Mouse (Mus musculus) midbrain, embryonic 12.5 days (tissue): ENCODE measurements at regions not wholly inside any gene's neighbourhood (a gene's known extent, or its start where the extent isn't known, plus 50 kb on each side); places are given as distances from the start of the nearest gene placed in this dataset.

Experiments
- ATAC-seq: fragments of 200-750 bp; cut with Nextera tagmentation; 2 replicates; pipeline ENCODE4 v1.8.0; 2017; ENCODE audit warnings: low read depth, moderate TSS enrichment, moderate library complexity; ENCODE audit not compliant: low FRiP score
- H3K27ac ChIP-seq: fragments of 300-500 bp; sonication (generic); replicated peaks from 2 replicates; pipeline ENCODE4 v1.5.1; 2016; ENCODE audit warnings: mild to moderate bottlenecking
- H3K27me3 ChIP-seq: fragments of 300-500 bp; sonication (generic); 2 replicates; pipeline ENCODE4 v1.6.1; 2016; ENCODE audit warnings: mild to moderate bottlenecking
- H3K36me3 ChIP-seq: fragments of 300-500 bp; sonication (generic); 2 replicates; pipeline ENCODE4 v1.6.1; 2016
- H3K4me1 ChIP-seq: fragments of 300-500 bp; sonication (generic); 2 replicates; pipeline ENCODE4 v1.6.1; 2016
- H3K4me2 ChIP-seq: fragments of 300-500 bp; sonication (generic); replicated peaks from 2 replicates; pipeline ENCODE4 v1.6.1; 2016; ENCODE audit warnings: mild to moderate bottlenecking, moderate library complexity
- H3K4me3 ChIP-seq: fragments of 300-500 bp; sonication (generic); 2 replicates; pipeline ENCODE4 v1.5.1; 2016; ENCODE audit warnings: mild to moderate bottlenecking
- H3K9ac ChIP-seq: fragments of 300-500 bp; sonication (generic); replicated peaks from 2 replicates; pipeline ENCODE4 v1.6.1; 2016; ENCODE audit warnings: mild to moderate bottlenecking, moderate library complexity
- H3K9me3 ChIP-seq: fragments of 300-500 bp; sonication (generic); 2 replicates; pipeline ENCODE4 v1.6.1; 2016; ENCODE audit warnings: mild to moderate bottlenecking
- WGBS: fragments of 180-500 bp; shearing (Covaris S2); methylation state at CpG from one replicate; pipeline ENCODE4 v1.1.7; 2016; 5-methylcytosine and 5-hydroxymethylcytosine counted together

- WGBS = 75% methylated on average over 1 of the region's 1 CpGs
- Histone ChIP-seq H3K36me3 (no peaks in the 10 kb centered on the region), H3K4me3 (no peak overlapping the region), H3K4me1 (no peaks in the 10 kb centered on the region), H3K27me3 (no peaks in the 10 kb centered on the region), H3K27ac (no peak overlapping the region), H3K9me3 (no peaks in the 10 kb centered on the region), H3K4me2 (no peak overlapping the region), H3K9ac (no peak overlapping the region)
- no peak for ATAC-seq
Observed at GRCm38 (mm10) chr12:36748345-36748744, 360.0 kb upstream of the Meox2 start.

GRCm38 (mm10) chr12:36765315-36766058 lies 342.9 kb upstream of the Meox2 start:
- Histone ChIP-seq H3K4me3 (no peak overlapping the region), H3K9me3 (no peaks in the 10 kb centered on the region), H3K4me2 (no peak overlapping the region), H3K27me3 (no peaks in the 10 kb centered on the region), H3K4me1 (no peaks in the 10 kb centered on the region), H3K9ac (no peak overlapping the region), H3K36me3 (no peaks in the 10 kb centered on the region), H3K27ac (no peak overlapping the region)
- 84% methylated on average over 4 of the region's 4 CpGs for WGBS
- no peak for ATAC-seq

DNA sequence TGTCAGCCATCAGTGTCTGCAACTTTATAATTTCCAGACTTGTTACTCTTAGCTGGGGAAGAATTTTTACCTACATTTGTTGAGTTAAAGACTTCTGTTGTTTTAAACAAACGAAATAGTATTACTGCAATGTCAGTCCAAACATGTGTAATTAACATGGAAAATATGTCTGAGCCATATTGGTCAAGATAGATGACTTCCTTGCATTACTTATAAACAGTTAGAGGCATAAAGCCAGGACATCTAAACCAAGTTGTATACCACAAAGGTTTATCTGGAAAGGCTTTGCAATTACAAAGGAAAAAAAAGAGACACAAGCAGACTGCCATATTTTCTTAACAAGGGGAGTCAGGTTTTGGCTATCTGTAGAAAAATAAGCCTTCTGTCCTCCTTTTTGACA lies 342.2 kb upstream of the Meox2 start:
- Histone ChIP-seq H3K4me3 (no peak overlapping the region), H3K27ac (no peak overlapping the region), H3K9ac (no peak overlapping the region), H3K36me3 (no peaks in the 10 kb centered on the region), H3K4me2 (no peak overlapping the region), H3K4me1 (no peaks in the 10 kb centered on the region), H3K27me3 (no peaks in the 10 kb centered on the region), H3K9me3 (no peaks in the 10 kb centered on the region)
- 70% methylated on average over 1 of the region's 1 CpGs for WGBS
- no peak for ATAC-seq

- Histone ChIP-seq H3K4me1 (no peaks in the 10 kb centered on the region), H3K4me2 (no peak overlapping the region), H3K4me3 (no peak overlapping the region), H3K27me3 (no peaks in the 10 kb centered on the region), H3K27ac (no peak overlapping the region), H3K36me3 (no peaks in the 10 kb centered on the region), H3K9ac (no peak overlapping the region), H3K9me3 (no peaks in the 10 kb centered on the region)
- WGBS = 83% methylated on average over 7 of the region's 7 CpGs
- no peak for ATAC-seq
Observed at GRCm38 (mm10) chr12:36780761-36781160, 327.6 kb upstream of the Meox2 start.

DNA sequence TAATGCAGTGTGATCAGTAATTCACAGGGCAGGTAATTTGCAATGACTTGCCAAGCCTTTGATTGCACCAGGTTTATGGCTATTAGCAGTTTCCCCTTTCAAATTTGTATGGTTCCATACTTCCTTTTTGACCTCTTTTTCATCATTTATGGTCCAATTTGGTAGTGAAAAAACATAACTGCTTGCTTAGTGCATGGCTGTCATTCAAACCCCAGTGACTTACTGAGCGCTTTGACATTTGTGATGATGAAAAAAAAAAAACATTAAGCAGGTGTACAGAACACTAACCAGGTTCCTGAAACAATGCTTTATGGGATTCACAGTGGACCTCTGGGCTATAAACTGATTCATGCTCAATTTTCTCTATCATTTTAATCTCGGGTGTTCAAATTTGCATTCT lies 317.5 kb upstream of the Meox2 start:
- H3K4me2 ChIP-seq = no peak overlapping the region
- H3K27ac ChIP-seq = no peak overlapping the region
- ATAC-seq = no peak
- no peak overlapping the region for H3K4me3 ChIP-seq
- H3K36me3 ChIP-seq = no peaks in the 10 kb centered on the region
- no peak overlapping the region for H3K9ac ChIP-seq
- H3K9me3 ChIP-seq = no peaks in the 10 kb centered on the region
- H3K27me3 ChIP-seq = no peaks in the 10 kb centered on the region
- 88% methylated on average over 2 of the region's 2 CpGs for WGBS
- no peaks in the 10 kb centered on the region for H3K4me1 ChIP-seq

DNA sequence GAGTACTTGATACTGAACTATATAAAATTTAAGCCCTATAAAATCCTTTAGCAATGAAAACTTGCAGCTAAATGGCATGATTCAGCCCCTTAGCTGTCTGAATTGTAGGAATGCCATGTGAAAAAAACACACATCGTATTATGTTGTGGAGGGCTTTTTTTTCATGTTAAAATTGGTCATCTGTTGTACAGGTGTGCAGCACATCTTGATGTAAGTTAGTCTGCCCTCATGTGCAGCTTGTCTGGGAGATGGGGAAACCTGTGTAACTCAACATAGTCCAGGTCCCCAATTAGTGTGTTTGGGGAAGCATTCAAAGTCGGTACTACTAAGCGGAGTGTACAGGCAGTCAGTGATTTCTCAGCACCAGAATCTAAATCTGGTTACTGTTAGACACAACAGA lies 316.9 kb upstream of the Meox2 start:
- Histone ChIP-seq H3K4me1 (no peaks in the 10 kb centered on the region), H3K9ac (no peak overlapping the region), H3K27ac (no peak overlapping the region), H3K4me2 (no peak overlapping the region), H3K36me3 (no peaks in the 10 kb centered on the region), H3K27me3 (no peaks in the 10 kb centered on the region), H3K4me3 (no peak overlapping the region), H3K9me3 (no peaks in the 10 kb centered on the region)
- ATAC-seq = no peak
- WGBS = 96% methylated on average over 3 of the region's 3 CpGs

DNA sequence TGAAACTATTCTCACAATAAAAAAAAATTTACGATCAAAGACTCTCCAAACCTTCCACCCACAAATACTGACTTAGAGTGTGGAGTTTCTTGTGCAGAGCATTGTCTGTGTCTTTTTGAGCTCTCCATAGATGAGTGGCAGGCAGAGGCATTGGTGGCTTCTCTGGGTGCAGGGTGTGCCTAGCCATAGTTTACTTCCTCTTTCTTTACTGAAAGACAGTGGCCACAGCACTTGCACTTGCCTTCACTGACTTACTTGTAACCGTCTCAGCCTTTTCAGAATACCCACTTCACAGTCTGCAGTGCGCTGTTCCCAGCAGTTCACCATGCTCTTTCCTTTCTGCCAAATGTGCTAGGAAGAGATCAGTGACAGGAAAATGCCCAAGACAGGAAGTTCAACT lies 316.1 kb upstream of the Meox2 start:
- ATAC-seq = no peak
- no peak overlapping the region for H3K4me3 ChIP-seq
- no peaks in the 10 kb centered on the region for H3K27me3 ChIP-seq
- H3K27ac ChIP-seq = no peak overlapping the region
- WGBS = 87% methylated on average over 3 of the region's 3 CpGs
- H3K9me3 ChIP-seq = no peaks in the 10 kb centered on the region
- H3K4me1 ChIP-seq = no peaks in the 10 kb centered on the region
- no peaks in the 10 kb centered on the region for H3K36me3 ChIP-seq
- H3K4me2 ChIP-seq = no peak overlapping the region
- H3K9ac ChIP-seq = no peak overlapping the region

GRCm38 (mm10) chr12:36793799-36794198 lies 314.5 kb upstream of the Meox2 start:
- no peak overlapping the region for H3K4me2 ChIP-seq
- no peak overlapping the region for H3K27ac ChIP-seq
- H3K36me3 ChIP-seq = no peaks in the 10 kb centered on the region
- no peak overlapping the region for H3K9ac ChIP-seq
- H3K27me3 ChIP-seq = no peaks in the 10 kb centered on the region
- H3K9me3 ChIP-seq = no peaks in the 10 kb centered on the region
- no peak overlapping the region for H3K4me3 ChIP-seq
- H3K4me1 ChIP-seq = no peaks in the 10 kb centered on the region
- 26% methylated on average over 2 of the region's 2 CpGs for WGBS
- no peak for ATAC-seq

- Histone ChIP-seq H3K9me3 (no peaks in the 10 kb centered on the region), H3K4me2 (no peak overlapping the region), H3K36me3 (no peaks in the 10 kb centered on the region), H3K4me1 (no peaks in the 10 kb centered on the region), H3K4me3 (no peak overlapping the region), H3K27me3 (no peaks in the 10 kb centered on the region), H3K9ac (no peak overlapping the region), H3K27ac (no peak overlapping the region)
- no peak for ATAC-seq
- WGBS = 76% methylated on average over 4 of the region's 4 CpGs
Observed at GRCm38 (mm10) chr12:36796201-36796600, 312.1 kb upstream of the Meox2 start.

DNA sequence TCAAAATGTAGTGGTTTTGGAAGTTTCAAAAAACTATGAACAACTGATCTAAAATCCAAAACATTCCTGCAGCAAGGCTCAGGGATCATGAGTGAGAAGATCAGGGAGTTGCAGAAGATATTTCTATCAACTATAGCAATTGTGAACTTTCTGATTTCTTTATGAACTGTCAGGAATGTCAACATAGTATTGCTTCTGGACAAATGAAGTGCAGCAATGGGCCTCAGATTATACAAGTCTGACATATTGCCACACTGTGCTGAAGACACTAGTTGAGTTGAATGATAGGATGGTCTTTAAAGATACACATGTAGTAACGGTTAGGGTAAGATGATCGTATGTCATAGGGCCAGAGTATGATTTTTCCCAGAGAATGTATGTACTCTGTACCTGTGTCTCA lies 290.4 kb upstream of the Meox2 start:
- H3K4me1 ChIP-seq = no peaks in the 10 kb centered on the region
- H3K9me3 ChIP-seq = no peaks in the 10 kb centered on the region
- ATAC-seq = no peak
- no peak overlapping the region for H3K9ac ChIP-seq
- H3K27me3 ChIP-seq = no peaks in the 10 kb centered on the region
- 91% methylated on average over 2 of the region's 2 CpGs for WGBS
- no peaks in the 10 kb centered on the region for H3K36me3 ChIP-seq
- H3K27ac ChIP-seq = no peak overlapping the region
- H3K4me3 ChIP-seq = no peak overlapping the region
- no peak overlapping the region for H3K4me2 ChIP-seq

DNA sequence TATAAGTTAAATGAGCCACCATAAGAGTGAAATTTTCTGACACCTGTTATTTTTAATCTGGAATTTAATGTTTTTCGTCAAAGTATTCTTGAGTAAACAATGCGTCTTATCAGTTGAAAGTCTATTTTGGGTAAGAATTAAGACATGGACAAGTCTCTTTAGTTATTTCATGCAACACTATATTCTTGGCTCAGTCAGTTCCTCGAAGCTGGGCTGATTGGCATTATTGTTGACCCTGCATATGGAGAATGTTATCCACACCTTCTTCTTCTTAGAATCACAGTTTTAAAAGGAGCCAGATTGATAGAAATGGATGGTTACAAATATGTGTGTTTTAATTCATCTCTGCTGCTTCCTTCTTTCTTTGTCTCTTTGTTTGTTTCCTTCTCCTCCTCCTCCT lies 289.5 kb upstream of the Meox2 start:
- Histone ChIP-seq H3K9ac (no peak overlapping the region), H3K4me1 (no peaks in the 10 kb centered on the region), H3K4me3 (no peak overlapping the region), H3K36me3 (no peaks in the 10 kb centered on the region), H3K9me3 (no peaks in the 10 kb centered on the region), H3K27ac (no peak overlapping the region), H3K27me3 (no peaks in the 10 kb centered on the region), H3K4me2 (no peak overlapping the region)
- 92% methylated on average over 3 of the region's 3 CpGs for WGBS
- ATAC-seq = no peak

- Histone ChIP-seq H3K4me1 (no peaks in the 10 kb centered on the region), H3K4me2 (no peak overlapping the region), H3K4me3 (no peak overlapping the region), H3K36me3 (no peaks in the 10 kb centered on the region), H3K27me3 (no peaks in the 10 kb centered on the region), H3K27ac (no peak overlapping the region), H3K9me3 (no peaks in the 10 kb centered on the region), H3K9ac (no peak overlapping the region)
- ATAC-seq = no peak
- 83% methylated on average over 6 of the region's 6 CpGs for WGBS
Observed at GRCm38 (mm10) chr12:36826766-36827165, 281.6 kb upstream of the Meox2 start.

GRCm38 (mm10) chr12:36831307-36831997 lies 276.9 kb upstream of the Meox2 start:
- Histone ChIP-seq H3K9ac (no peak overlapping the region), H3K4me2 (no peak overlapping the region), H3K4me1 (no peaks in the 10 kb centered on the region), H3K27me3 (no peaks in the 10 kb centered on the region), H3K9me3 (no peaks in the 10 kb centered on the region), H3K4me3 (no peak overlapping the region), H3K27ac (no peak overlapping the region), H3K36me3 (no peaks in the 10 kb centered on the region)
- no peak for ATAC-seq
- WGBS = 83% methylated on average over 14 of the region's 14 CpGs
